Mouse (Mus musculus) adrenal gland, postnatal 4 days (tissue): ENCODE measurements at regions not wholly inside any gene's neighbourhood (a gene's known extent, or its start where the extent isn't known, plus 50 kb on each side); places are given as distances from the start of the nearest gene placed in this dataset.

ENCODE experiments used
- DNase-seq, 2 experiments: peaks; one replicate each; pipeline ENCODE4 v3.0.0; 2021 to 2022; ENCODE audit warnings: low spot score in 2 of 2, mixed read lengths in 2 of 2

DNA sequence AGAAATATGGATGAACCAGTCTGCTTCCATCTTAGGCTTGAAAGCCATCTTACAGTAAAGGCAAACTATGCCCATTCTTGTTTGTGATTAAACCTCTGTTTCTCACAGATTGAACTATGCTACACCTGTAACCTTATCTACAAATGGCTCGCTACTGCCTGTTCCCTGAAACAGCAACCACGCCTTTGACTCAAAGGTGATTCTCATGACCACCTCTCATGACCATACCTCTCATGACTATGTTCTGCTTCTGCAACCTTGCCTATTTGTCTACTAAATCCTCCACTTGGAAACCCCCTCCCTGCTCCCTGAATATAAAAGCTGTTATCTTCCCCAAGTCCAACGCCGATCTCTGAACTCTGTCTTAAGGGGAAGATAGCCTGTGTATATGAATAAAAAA is 296.7 kb upstream of the Adgrl2 start:
- no peak for DNase-seq

DNA sequence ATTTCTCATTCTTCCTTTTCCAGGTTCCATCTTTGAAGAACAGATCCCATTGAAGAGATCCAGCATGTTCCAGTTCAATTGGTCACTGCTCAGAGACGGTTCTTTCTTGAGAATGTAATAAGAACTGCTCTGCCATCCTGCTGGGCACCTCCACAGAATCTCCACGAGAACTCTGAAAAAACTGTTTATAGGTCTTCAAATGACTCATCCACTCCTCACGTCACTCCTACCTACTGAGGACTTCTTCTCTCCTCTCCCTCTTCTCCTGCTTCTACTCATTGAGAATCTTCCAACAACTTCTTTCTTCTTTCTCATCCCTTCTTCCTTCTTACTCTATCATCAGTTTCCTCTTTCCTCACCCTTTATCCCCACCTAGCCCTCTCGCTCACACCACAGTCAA is 294.6 kb upstream of the Adgrl2 start:
- no peak for DNase-seq

GRCm38 (mm10) chr3:149280807-149281789 is 290.7 kb upstream of the Adgrl2 start:
- no peak for DNase-seq

DNA sequence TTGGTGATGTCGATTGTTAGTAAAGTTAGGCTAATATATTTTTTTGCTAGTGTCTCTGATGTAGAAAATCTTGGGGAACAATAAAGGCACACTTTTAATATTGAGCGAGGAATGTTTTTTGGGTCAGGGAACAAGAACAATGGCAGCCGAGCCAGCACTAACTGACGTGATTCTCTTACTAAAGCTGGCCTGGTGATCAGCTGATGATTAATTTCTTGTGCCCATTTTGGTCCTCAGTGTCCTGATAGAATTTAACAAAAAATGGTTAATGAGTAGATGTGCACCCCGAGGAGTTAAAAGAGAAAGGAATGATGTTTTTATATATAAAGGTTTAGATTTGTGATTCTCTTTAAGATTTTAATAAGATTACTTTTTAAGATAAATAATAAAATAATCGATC is 289.0 kb upstream of the Adgrl2 start:
- no peak for DNase-seq

DNA sequence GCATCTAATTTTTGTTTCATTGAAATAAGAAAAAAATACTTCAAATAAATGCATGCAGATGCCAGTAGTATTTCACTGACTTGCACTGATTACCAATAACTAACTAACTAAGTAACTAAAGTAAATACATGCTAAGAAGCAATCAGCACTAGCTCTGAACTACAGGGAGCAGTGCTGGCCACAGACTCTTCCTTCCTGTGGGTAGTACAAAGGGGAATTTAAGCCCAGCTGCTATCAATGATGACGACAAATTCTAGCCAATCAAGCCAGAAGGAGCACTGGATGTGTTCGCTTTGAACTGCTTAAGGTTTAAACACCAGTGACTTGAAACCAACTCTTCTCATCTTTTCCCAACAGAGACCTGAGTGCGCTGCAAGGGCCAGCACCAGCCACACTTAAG is 287.5 kb upstream of the Adgrl2 start:
- no peak for DNase-seq

DNA sequence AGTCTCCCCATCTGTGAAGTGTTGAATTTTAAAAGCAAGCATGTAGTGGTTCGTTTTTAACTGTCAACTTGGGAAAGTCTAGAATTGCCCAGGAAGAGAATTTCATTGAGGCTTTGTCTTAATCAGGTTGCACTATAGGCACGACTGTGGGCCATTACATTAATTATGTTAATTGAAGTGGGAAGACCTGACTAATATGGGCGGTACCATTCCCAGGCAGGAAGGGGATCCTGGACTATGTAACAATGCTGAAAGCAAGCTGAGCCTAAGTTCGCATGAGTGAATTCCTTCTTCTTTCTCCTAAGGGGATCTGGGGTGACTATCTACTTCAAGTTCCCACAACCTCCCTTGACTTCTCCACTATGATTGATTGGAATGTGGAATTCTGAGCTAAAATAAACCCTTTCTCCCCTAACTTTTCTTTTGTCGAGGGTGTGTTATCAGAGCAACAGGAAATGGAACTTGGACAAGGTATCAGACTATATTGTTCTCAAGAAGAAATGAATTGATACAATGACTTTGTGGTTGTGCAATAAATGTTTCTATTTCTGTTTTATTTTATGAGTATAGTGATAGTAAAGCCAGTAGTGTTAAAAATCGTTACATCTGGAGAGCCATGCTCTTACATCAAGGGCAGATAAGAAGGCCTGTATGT is 285.2 kb upstream of the Adgrl2 start:
- no peak for DNase-seq

- DNase-seq, result no peak
Observed at GRCm38 (mm10) chr3:149274987-149275386, 284.6 kb upstream of the Adgrl2 start.

DNA sequence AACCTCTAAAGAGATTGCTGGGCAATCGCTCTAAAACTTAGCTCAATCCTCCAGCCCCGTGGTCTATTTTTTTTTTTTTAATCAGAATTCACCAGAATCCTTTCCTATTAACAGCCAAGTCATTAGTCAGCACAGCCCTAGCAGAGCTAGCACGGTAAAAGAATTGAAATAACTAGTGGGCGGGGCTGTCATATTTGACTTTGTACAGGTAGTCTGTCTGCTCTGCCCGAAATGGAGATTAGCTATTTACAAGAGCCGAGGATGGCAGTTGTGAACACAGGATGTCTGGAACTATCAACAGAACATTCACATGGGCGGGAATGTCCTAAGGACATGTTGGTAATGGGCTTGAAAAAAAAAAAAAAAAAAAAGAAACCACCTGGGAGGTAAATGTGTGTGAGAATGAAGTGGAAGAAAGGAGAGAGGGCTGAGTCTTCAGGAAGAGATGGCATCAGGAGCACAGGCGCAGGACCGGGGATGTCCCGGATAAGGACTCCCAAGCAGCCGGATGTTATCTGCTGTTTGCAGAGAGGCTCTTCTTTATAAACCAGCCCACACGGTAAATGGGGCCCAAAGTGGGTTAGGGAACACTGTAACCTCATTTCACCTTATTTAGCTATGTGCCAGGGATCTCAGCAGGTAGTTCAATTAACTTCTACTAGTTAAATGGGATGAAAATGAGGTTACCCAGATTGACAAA is 283.8 kb upstream of the Adgrl2 start:
- no peak for DNase-seq

GRCm38 (mm10) chr3:149270459-149270858 is 280.1 kb upstream of the Adgrl2 start:
- DNase-seq, result no peak

DNA sequence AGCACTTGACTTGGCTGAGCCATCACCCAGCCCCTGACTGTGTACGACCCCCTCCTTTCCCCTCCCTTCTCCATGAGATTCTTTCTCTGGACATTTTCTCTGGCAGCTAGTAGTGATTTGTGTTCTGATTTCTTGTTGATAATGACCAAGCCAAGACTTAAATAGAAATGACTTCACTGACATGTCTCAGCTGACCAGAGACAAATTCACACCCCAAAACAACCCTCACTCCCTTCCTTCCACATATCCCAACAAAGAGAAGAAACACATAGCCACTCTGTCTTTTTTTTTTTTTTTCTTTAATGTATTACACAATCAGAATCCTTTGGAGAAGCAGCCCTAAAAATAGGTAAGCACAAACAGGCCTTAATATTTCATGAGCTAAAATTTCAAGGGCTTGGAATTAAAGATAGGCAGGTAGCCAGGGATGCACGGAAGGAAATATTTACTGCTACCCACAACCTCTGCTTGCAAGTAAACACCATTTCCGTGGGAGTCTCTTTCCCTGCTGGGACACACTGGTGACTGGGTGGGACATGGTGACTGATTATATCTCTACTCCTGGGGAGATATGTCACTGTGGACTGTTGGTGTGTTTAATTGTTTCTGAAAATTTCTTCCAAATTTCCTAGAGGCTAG is 272.1 kb upstream of the Adgrl2 start:
- DNase-seq, result no peak

DNA sequence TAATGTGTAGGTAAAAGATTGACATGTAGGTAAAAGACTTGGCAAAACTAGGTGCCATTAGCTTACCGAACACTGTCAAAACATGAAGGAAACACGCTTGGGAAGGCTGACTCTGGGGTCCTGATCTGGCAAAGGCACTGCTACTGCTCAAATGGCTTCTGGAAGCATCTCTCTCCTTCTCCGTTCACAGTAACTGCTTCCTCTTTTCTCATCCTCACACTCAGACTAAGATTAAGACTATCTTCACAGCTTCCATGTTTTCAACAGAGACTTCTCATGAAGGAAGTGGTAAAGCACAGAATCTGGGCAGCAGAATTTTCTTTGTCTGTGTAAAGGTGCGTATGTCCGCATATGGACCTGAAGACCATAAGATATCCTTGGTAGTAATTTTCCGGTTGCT is 271.4 kb upstream of the Adgrl2 start:
- DNase-seq, result no peak

- DNase-seq, result no peak
Observed at GRCm38 (mm10) chr3:149258826-149259225, 268.5 kb upstream of the Adgrl2 start.

GRCm38 (mm10) chr3:149256891-149257290 is 266.5 kb upstream of the Adgrl2 start:
- no peak for DNase-seq

DNA sequence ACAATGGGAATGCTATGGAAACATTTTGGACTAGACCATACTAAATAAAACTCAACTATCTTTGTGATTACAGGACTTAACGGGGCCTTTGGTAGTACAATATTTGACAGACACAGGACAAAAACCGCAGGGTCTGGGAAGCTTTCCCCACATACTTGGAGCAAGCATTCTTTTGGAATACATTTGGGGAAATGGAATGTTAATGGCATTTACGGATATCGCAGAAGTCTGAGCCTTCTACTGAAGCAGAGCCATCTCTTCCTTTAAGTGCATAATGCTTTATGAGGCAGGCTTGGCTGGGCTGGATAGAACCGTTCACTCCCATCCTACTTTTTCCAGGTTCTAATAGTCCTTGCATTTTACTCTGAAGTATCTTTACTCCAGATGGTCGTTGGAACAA is 262.7 kb upstream of the Adgrl2 start:
- DNase-seq, result no peak

DNA sequence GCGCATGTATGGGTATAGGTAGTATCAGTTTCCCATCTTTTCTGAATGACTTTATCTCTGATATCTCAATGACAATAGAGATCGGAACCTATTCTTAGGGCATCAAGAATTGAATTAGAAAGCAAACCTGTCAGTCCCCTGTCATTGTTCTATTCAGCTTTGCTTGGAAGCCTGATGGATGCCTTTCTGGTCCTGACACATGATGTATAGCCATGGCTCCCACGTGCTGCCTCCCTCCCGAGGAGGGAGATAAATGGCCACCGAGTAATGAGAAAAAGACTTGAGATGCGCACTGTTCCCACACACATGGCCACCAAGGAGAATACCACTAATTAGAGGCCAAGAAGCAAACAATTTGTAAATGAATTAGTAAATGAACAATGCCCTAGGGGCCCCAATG is 261.8 kb upstream of the Adgrl2 start:
- DNase-seq, result no peak

DNA sequence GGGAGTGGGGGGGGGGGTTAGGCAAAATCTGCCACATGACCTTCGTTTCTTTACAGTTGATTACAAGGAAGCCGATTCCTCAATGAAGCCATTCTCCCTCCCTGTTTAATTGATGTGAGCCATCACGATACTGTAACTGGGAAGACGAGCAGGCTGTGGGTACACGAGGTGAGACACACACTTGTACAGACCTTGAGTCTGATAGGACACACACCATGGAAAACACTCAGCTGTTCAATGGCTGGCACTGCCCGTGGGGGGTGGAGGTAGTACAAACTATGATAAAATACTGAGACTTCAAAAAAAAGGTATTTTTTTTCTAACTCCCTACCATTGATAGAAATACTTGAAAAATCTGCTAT is 257.3 kb upstream of the Adgrl2 start:
- no peak for DNase-seq

GRCm38 (mm10) chr3:149246935-149247625 is 256.7 kb upstream of the Adgrl2 start:
- no peak for DNase-seq

- DNase-seq, result no peak
Observed at GRCm38 (mm10) chr3:149239664-149240063, 249.3 kb upstream of the Adgrl2 start.

- DNase-seq, result no peak
Observed at GRCm38 (mm10) chr3:149238076-149238475, 247.7 kb upstream of the Adgrl2 start.

GRCm38 (mm10) chr3:149235183-149235582 is 244.8 kb upstream of the Adgrl2 start:
- DNase-seq, result no peak

GRCm38 (mm10) chr3:149233691-149234131 is 243.4 kb upstream of the Adgrl2 start:
- DNase-seq, result peak in 1 of 2 experiments; percentile 24
